Mouse (Mus musculus): ENCODE measurements around the gene Gcnt1. TPM values are rescaled to one million over a fixed set of nuclear protein-coding genes. Genes with fewer than 3 reads are reported as not detected.

Gene Gcnt1
- polyA plus RNA-seq, 1 experiment from 2014 or later, result 3.9 TPM

- ATAC-seq (ENCODE audit: borderline replicate concordance, extremely low read depth, low FRiP score, low TSS enrichment), result no peak
- Histone ChIP-seq H3K4me2 (no peak overlapping the region), H3K36me3 (no peaks in the 10 kb centered on the region), H3K9me3 (no peaks in the 10 kb centered on the region), H3K4me3 (no peak overlapping the region), H3K9ac (no peak overlapping the region), H3K27me3 (no peaks in the 10 kb centered on the region), H3K4me1 (no peaks in the 10 kb centered on the region), H3K27ac (no peak overlapping the region)
- WGBS, result 78% methylated on average over 4 of the region's 4 CpGs
These were observed 52.9 kb downstream of the Gcnt1 start for GRCm38 (mm10) chr19:17319770-17320169.

- H3K36me3 ChIP-seq, result no peaks in the 10 kb centered on the region
- H3K4me3 ChIP-seq, result no peak overlapping the region
- WGBS, result 30% methylated on average over 3 of the region's 3 CpGs
- H3K27me3 ChIP-seq, result no peaks in the 10 kb centered on the region
- H3K9me3 ChIP-seq, result no peaks in the 10 kb centered on the region
- ATAC-seq (ENCODE audit: borderline replicate concordance, extremely low read depth, low FRiP score, low TSS enrichment), result no peak
- no peak overlapping the region for H3K9ac ChIP-seq
- H3K4me1 ChIP-seq, result no peaks in the 10 kb centered on the region
- no peak overlapping the region for H3K27ac ChIP-seq
- no peak overlapping the region for H3K4me2 ChIP-seq
These were observed 53.9 kb downstream of the Gcnt1 start for GRCm38 (mm10) chr19:17318733-17319132.

DNA sequence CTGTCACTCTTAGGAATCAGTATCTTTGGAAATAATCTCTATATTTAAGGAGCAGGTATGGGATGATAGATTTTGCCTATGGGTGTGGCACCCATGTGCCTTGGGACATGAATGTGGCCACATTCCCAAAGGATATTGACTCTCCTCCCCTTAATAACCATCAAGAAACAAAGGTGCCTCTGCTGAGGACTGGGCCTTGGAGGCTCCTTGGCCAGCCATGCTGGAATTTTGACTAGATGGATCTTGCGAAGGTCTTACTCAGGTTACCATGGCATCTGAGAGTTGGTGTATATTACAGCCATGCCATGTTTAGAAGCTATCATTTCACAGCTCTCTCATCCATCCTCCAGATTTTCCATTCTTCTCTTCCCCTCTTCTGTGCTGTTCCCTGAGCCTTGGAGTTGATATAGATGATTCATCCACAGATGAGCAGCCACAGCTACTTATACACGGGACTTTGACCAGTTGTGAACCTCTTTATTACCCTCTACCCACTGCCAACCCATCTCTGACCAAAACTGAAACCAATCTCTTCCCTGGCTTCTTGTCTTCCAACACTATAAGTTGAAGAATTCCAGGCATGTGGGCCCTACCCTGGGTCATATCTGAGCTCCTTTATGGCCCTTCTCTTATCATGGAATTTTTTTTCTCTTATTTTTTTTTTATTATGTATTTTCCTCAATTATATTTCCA lies 56.2 kb downstream of the Gcnt1 start:
- Histone ChIP-seq H3K9me3 (no peaks in the 10 kb centered on the region), H3K9ac (no peak overlapping the region), H3K4me1 (no peaks in the 10 kb centered on the region), H3K36me3 (no peaks in the 10 kb centered on the region), H3K27me3 (no peaks in the 10 kb centered on the region), H3K27ac (no peak overlapping the region), H3K4me3 (no peak overlapping the region), H3K4me2 (no peak overlapping the region)
- 90% methylated on average over 2 of the region's 2 CpGs for WGBS
- no peak for ATAC-seq (ENCODE audit: borderline replicate concordance, extremely low read depth, low FRiP score, low TSS enrichment)

- no peaks in the 10 kb centered on the region for H3K27me3 ChIP-seq
- no peak for ATAC-seq (ENCODE audit: borderline replicate concordance, extremely low read depth, low FRiP score, low TSS enrichment)
- WGBS, result 70% methylated on average over 2 of the region's 2 CpGs
- no peak overlapping the region for H3K9ac ChIP-seq
- H3K36me3 ChIP-seq, result no peaks in the 10 kb centered on the region
- H3K4me1 ChIP-seq, result no peaks in the 10 kb centered on the region
- H3K9me3 ChIP-seq, result no peaks in the 10 kb centered on the region
- H3K27ac ChIP-seq, result no peak overlapping the region
- no peak overlapping the region for H3K4me2 ChIP-seq
- no peak overlapping the region for H3K4me3 ChIP-seq
These were observed 58.2 kb downstream of the Gcnt1 start for GRCm38 (mm10) chr19:17314451-17314850.

DNA sequence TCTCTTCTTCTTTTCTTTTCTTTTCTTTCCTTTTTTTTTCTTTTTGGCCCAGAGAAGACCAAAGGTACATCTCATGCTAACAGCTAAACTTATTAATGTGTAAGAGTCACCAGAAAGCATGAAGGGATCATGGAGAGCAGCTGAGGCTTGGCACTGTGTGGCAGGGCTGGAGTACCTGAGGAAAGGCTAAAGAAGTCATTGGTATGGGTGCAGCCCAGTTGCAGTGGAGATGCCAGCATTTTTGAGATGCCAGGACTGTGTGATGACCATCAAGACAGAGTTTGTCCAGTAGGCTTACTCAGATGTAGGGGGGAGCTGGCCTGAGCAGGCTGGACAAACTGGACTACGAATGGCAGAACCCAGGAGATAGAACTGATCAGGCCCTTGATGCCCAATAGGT lies 58.9 kb downstream of the Gcnt1 start:
- H3K4me1 ChIP-seq, result no peaks in the 10 kb centered on the region
- no peak overlapping the region for H3K27ac ChIP-seq
- WGBS, result 87% methylated on average over 1 of the region's 1 CpGs
- no peak overlapping the region for H3K4me3 ChIP-seq
- H3K4me2 ChIP-seq, result no peak overlapping the region
- H3K9ac ChIP-seq, result no peak overlapping the region
- ATAC-seq (ENCODE audit: borderline replicate concordance, extremely low read depth, low FRiP score, low TSS enrichment), result no peak
- no peaks in the 10 kb centered on the region for H3K9me3 ChIP-seq
- H3K27me3 ChIP-seq, result no peaks in the 10 kb centered on the region
- no peaks in the 10 kb centered on the region for H3K36me3 ChIP-seq

DNA sequence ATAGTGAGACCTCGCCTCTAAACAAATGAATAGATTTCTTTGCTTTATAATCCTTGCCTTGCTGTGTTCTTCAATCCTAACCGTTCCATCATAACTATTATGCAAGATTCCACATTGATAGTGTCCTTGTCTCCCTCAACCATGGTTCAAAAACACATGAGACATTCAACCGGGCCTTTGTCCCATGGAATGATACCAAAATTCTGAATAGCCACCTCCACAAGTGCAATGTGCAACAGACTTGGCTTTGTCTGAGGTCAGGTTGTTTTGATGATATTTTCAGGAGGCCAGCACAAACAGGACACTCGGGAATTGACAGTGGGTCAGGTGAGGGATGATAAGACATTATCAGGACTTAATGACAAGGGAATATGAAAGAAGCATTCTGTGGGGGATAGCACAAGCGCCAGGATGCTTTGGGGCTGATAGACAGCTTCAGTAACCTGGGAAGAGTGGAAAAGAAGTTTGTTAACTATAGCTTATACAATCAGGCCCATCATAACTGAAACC lies 59.9 kb downstream of the Gcnt1 start:
- no peaks in the 10 kb centered on the region for H3K9me3 ChIP-seq
- 79% methylated on average over 5 of the region's 5 CpGs for WGBS
- no peak overlapping the region for H3K27ac ChIP-seq

DNA sequence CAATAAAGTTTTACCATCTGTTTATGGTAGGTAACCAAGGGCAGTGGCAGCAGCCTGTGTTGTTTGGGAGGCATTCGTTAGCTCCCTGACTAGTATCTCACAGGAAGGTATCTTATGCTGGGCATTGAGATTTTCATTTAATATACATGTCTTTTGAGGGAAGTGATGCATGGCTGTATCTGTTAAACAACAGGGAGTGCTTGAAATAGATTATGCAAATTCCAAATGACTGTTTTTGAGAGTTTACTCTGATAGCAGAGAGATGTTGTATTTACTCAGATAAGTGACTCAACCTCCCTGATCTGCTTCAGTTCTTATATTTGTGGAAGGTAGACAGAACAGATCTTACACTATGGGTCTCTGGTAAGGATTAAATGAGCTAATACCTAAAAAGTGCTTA lies 61.1 kb downstream of the Gcnt1 start:
- Histone ChIP-seq H3K36me3 (no peaks in the 10 kb centered on the region), H3K9ac (no peak overlapping the region), H3K9me3 (no peaks in the 10 kb centered on the region), H3K27ac (no peak overlapping the region), H3K27me3 (no peaks in the 10 kb centered on the region), H3K4me2 (no peak overlapping the region), H3K4me1 (no peaks in the 10 kb centered on the region), H3K4me3 (no peak overlapping the region)
- no peak for ATAC-seq (ENCODE audit: borderline replicate concordance, extremely low read depth, low FRiP score, low TSS enrichment)
- 80% methylated on average over 1 of the region's 1 CpGs for WGBS

More for the DNA sequence above, 59.9 kb downstream of the Gcnt1 start:
- Histone ChIP-seq H3K9ac (no peak overlapping the region), H3K4me1 (no peaks in the 10 kb centered on the region), H3K36me3 (no peaks in the 10 kb centered on the region), H3K27me3 (no peaks in the 10 kb centered on the region), H3K4me3 (no peak overlapping the region), H3K4me2 (no peak overlapping the region)
- no peak for ATAC-seq (ENCODE audit: borderline replicate concordance, extremely low read depth, low FRiP score, low TSS enrichment)

DNA sequence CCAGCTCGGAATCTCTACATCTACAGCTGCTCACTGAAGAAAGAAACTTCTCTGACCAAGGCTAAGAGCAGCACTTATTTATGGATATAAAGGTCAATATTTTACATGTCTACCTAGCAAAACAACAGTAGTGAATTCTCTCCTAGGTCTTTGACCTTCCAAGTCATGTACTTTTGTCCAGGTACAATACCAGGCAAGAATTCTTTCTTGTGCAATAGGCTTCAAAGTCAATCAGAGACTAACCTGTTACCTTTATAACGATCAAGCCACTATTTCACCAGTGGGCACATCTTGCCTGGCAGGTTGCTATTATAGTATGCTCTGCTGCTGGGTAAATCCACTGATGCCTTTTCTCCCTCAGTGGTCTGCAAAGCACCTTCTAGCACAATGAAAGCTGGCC lies 61.6 kb downstream of the Gcnt1 start:
- H3K4me2 ChIP-seq, result no peak overlapping the region
- H3K9me3 ChIP-seq, result no peaks in the 10 kb centered on the region
- no peak overlapping the region for H3K27ac ChIP-seq
- 89% methylated on average over 2 of the region's 2 CpGs for WGBS
- no peaks in the 10 kb centered on the region for H3K27me3 ChIP-seq
- no peaks in the 10 kb centered on the region for H3K4me1 ChIP-seq
- H3K36me3 ChIP-seq, result no peaks in the 10 kb centered on the region
- no peak for ATAC-seq (ENCODE audit: borderline replicate concordance, extremely low read depth, low FRiP score, low TSS enrichment)
- no peak overlapping the region for H3K9ac ChIP-seq
- H3K4me3 ChIP-seq, result no peak overlapping the region

GRCm38 (mm10) chr19:17296081-17296480 lies 76.6 kb downstream of the Gcnt1 start:
- ATAC-seq (ENCODE audit: borderline replicate concordance, extremely low read depth, low FRiP score, low TSS enrichment), result no peak
- no peak overlapping the region for H3K27ac ChIP-seq
- no peak overlapping the region for H3K4me2 ChIP-seq
- H3K27me3 ChIP-seq, result no peaks in the 10 kb centered on the region
- no peaks in the 10 kb centered on the region for H3K36me3 ChIP-seq
- H3K9ac ChIP-seq, result no peak overlapping the region
- H3K9me3 ChIP-seq, result no peaks in the 10 kb centered on the region
- no peak overlapping the region for H3K4me3 ChIP-seq
- 50% methylated on average over 5 of the region's 5 CpGs for WGBS
- no peaks in the 10 kb centered on the region for H3K4me1 ChIP-seq

- H3K4me1 ChIP-seq, result no peaks in the 10 kb centered on the region
- H3K9me3 ChIP-seq, result no peaks in the 10 kb centered on the region
- WGBS, result 73% methylated on average over 6 of the region's 6 CpGs
- H3K9ac ChIP-seq, result no peak overlapping the region
- no peak overlapping the region for H3K4me3 ChIP-seq
- H3K27me3 ChIP-seq, result no peaks in the 10 kb centered on the region
- ATAC-seq (ENCODE audit: borderline replicate concordance, extremely low read depth, low FRiP score, low TSS enrichment), result no peak
- H3K27ac ChIP-seq, result no peak overlapping the region
- no peaks in the 10 kb centered on the region for H3K36me3 ChIP-seq
- H3K4me2 ChIP-seq, result no peak overlapping the region
These were observed 77.4 kb downstream of the Gcnt1 start for GRCm38 (mm10) chr19:17295211-17295766.

DNA sequence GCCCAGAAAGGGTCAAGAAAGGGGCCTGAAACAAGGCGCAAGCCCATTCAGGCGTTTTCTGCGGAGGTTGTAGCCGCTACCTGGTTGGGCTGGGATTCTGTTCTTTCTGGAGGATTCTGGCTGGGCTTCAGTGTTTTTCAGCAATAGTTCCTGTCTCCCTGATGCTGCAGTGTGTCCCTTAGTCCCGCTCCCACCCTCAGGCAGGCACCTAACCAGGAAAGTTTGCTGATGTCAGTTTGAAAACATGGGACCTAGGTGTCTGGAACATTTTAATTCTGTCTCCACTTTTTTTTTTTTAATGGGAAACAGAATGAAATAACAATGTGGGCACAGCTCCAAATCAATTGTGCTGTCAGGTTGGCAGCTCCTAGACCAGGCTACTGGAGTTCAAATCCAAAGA lies 78.5 kb downstream of the Gcnt1 start:
- H3K36me3 ChIP-seq, result no peaks in the 10 kb centered on the region
- H3K4me1 ChIP-seq, result no peaks in the 10 kb centered on the region
- H3K9ac ChIP-seq, result no peak overlapping the region
- no peak for ATAC-seq (ENCODE audit: borderline replicate concordance, extremely low read depth, low FRiP score, low TSS enrichment)
- WGBS, result 80% methylated on average over 5 of the region's 5 CpGs
- H3K27me3 ChIP-seq, result no peaks in the 10 kb centered on the region
- no peak overlapping the region for H3K4me3 ChIP-seq
- no peaks in the 10 kb centered on the region for H3K9me3 ChIP-seq
- no peak overlapping the region for H3K4me2 ChIP-seq
- H3K27ac ChIP-seq, result no peak overlapping the region

DNA sequence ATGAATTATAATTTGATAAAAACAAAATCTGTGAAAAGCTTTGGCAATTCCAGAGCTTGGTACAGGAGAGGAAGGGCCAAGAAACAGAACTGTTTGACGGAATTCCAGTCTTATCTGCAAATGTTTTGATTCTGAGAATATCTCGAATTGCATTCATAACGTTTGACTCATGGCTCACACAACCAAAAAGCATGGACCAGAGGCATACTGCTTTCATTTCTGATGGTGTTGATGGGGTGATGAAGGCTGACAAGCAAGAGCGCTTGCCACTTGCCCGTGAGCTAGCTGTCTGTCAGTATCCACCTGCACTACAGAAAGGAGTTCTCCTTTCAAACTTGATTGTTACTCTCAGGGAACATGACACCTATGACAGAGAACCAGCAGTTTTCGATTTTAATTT lies 83.1 kb downstream of the Gcnt1 start:
- Histone ChIP-seq H3K36me3 (no peaks in the 10 kb centered on the region), H3K9ac (no peak overlapping the region), H3K4me1 (no peaks in the 10 kb centered on the region), H3K9me3 (no peaks in the 10 kb centered on the region), H3K4me3 (no peak overlapping the region), H3K27me3 (no peaks in the 10 kb centered on the region), H3K27ac (no peak overlapping the region), H3K4me2 (no peak overlapping the region)
- no peak for ATAC-seq (ENCODE audit: borderline replicate concordance, extremely low read depth, low FRiP score, low TSS enrichment)
- 38% methylated on average over 6 of the region's 6 CpGs for WGBS
